Mouse (Mus musculus) C2C12 (cell line): Measurements from ENCODE around the gene 3100002H09Rik.

Source experiments
- CTCF ChIP-seq: IDR thresholded peaks from one replicate; pipeline ENCODE4 v1.5.1; 2011; ENCODE audit not compliant: control insufficient read depth, insufficient read depth, insufficient read length
- MAX ChIP-seq: IDR thresholded peaks from one replicate; pipeline ENCODE4 v1.6.1; 2011; ENCODE audit warnings: mild to moderate bottlenecking, control low read depth
- MYOG ChIP-seq: IDR thresholded peaks from one replicate; pipeline ENCODE4 v1.6.1; 2011; ENCODE audit not compliant: control insufficient read depth, insufficient read length; ENCODE audit errors: extremely low read depth
- USF1 ChIP-seq: IDR thresholded peaks from one replicate; pipeline ENCODE4 v1.6.1; 2011; ENCODE audit warnings: low read depth, mild to moderate bottlenecking, control low read depth, moderate library complexity

- TF ChIP-seq MYOG (no peak), CTCF (no peak), MAX (no peak), USF1 (no peak)
Observed at GRCm38 (mm10) chr4:124632856-124633255, 22.3 kb upstream of the 3100002H09Rik start.
